Comparison of ENCODE assay signal across 7 mouse cellular contexts in the genomic region with DNA sequence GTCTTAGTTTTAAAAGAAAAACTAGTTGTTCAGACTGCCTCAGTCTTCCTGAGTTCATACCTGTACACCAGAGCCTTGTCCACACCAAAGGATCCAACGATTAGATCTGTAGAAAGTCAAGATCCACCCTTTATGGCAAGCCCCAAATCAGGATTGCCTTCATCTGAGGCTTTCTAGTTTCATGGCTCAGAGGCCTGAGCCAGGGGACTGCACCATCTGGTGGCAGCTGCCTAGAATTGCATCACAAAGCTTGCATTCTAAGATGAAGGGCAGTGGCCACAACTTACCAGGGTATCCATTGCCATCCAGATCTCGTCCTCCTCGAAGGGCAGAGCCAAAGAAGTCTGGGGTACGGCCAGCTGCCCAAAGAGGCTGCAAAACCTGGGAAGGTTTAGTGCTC. TPM values are rescaled to one million over a fixed set of nuclear protein-coding genes. Genes with fewer than 3 reads are reported as not detected.
DNase-seq lines count a peak whose midpoint lies in the region; ATAC-seq and TF ChIP-seq lines count a peak whose summit lies in the region.

No protein-coding gene starts in this region.

- in situ Hi-C loops in Patski (cut with MboI; ENCODE audit: low pct_unique_long_range_greater_than_20kb): loop anchor here (5.0 kb wide), 1 partner anchor 34 kb away; no protein-coding TSS in a partner anchor

- no peaks in the 10 kb centered on the region for H3K9me3 ChIP-seq in liver, embryonic 12.5 days (replicated peaks)
- H3K9me3 ChIP-seq in hindbrain, embryonic 14.5 days (ENCODE audit: control insufficient read depth, low read length): no peaks in the 10 kb centered on the region

- no peak for ATAC-seq in liver, embryonic 12.5 days
- ATAC-seq in Patski: peak; percentile 58
- ATAC-seq in hindbrain, embryonic 14.5 days (ENCODE audit: low FRiP score): no peak
- peak; percentile 95 for ATAC-seq in megakaryocyte, adult 5-6 weeks (ENCODE audit: poor library complexity, severe bottlenecking)

- H3K9ac ChIP-seq in liver, embryonic 12.5 days: no peak overlapping the region
- H3K9ac ChIP-seq in hindbrain, embryonic 14.5 days: no peak overlapping the region

- peak; percentile 96 for TF ChIP-seq CTCF in Patski (IDR thresholded peaks at IDR 0.05)

- 39% methylated on average over 4 of the region's 4 CpGs for WGBS in liver, embryonic 12.5 days (ENCODE audit: insufficient replicate concordance)
- 35% methylated on average over 4 of the region's 4 CpGs for WGBS in hindbrain, embryonic 14.5 days

- POLR2A ChIA-PET in Patski (lab: Charles Lee): no interaction called here

- peaks cover 91% of the 10 kb centered on the region for H3K36me3 ChIP-seq in liver, embryonic 12.5 days
- H3K36me3 ChIP-seq in hindbrain, embryonic 14.5 days (replicated peaks; ENCODE audit: control insufficient read depth, insufficient read depth): no peaks in the 10 kb centered on the region

- H3K4me1 ChIP-seq in liver, embryonic 12.5 days: peaks cover 7% of the 10 kb centered on the region
- no peaks in the 10 kb centered on the region for H3K4me1 ChIP-seq in hindbrain, embryonic 14.5 days (replicated peaks; ENCODE audit: control insufficient read depth, insufficient read depth, low read length)

- DNase-seq in liver: peak; percentile 61
- no peak for DNase-seq in Patski (ENCODE audit: low read depth, low spot score)
- DNase-seq in embryo, embryonic 10 days (ENCODE audit: low spot score): peak; percentile 82
- peak; percentile 83 for DNase-seq in hindbrain, embryonic 14.5 days (ENCODE audit: low spot score)
- DNase-seq in spleen, postnatal 4 days (ENCODE audit: low spot score in 2 of 2): peak; percentile 47 to 79

- CTCF ChIA-PET in Patski (lab: Charles Lee): interaction anchor here (1.0 to 1.4 kb wide), 6 partner anchors 9 to 30 kb away, joined by 3 to 4 read pairs (median 3); no protein-coding TSS in a partner anchor

- no peak overlapping the region for H3K4me2 ChIP-seq in liver, embryonic 12.5 days
- no peak overlapping the region for H3K4me2 ChIP-seq in hindbrain, embryonic 14.5 days (replicated peaks)

- no peaks in the 10 kb centered on the region for H3K27me3 ChIP-seq in liver, embryonic 12.5 days (replicated peaks)
- no peaks in the 10 kb centered on the region for H3K27me3 ChIP-seq in Patski
- no peaks in the 10 kb centered on the region for H3K27me3 ChIP-seq in hindbrain, embryonic 14.5 days (ENCODE audit: control insufficient read depth, insufficient read depth, low read length)

- H3K27ac ChIP-seq in liver, embryonic 12.5 days: no peak overlapping the region
- H3K27ac ChIP-seq in hindbrain, embryonic 14.5 days: no peak overlapping the region

- H3K4me3 ChIP-seq in liver, embryonic 12.5 days: no peak overlapping the region
- H3K4me3 ChIP-seq in hindbrain, embryonic 14.5 days (replicated peaks; ENCODE audit: low read length): no peak overlapping the region

RNA-seq across cellular contexts. Expression of a gene that starts 13.0 kb away (rescaled TPM):
- polyA plus RNA-seq in liver, embryonic 12.5 days (2016; fragmentation: Nextera tagmentation; extraction: Ambion mirVana): 7.7 and 8.2 TPM in 2 replicates
- polyA plus RNA-seq in Patski (2021): 22.9 TPM
- polyA plus RNA-seq in hindbrain, embryonic 14.5 days (2014; fragmentation: Nextera tagmentation; extraction: Ambion mirVana): 25.7 and 25.9 TPM in 2 replicates
- 35.8 and 40.1 TPM in 2 replicates for total RNA-seq in megakaryocyte, adult 5-6 weeks (2015)
- 6.8 and 9.4 TPM in 2 replicates for total RNA-seq in megakaryocyte, adult 5-6 weeks (2017)

RNA-seq across cellular contexts. Expression of a gene that starts 13.7 kb away (rescaled TPM):
- 21.8 and 23.2 TPM in 2 replicates for polyA plus RNA-seq in liver, embryonic 12.5 days (2016; fragmentation: Nextera tagmentation; extraction: Ambion mirVana)
- polyA plus RNA-seq in Patski (2021): 48.6 TPM
- 7.7 and 8.1 TPM in 2 replicates for polyA plus RNA-seq in hindbrain, embryonic 14.5 days (2014; fragmentation: Nextera tagmentation; extraction: Ambion mirVana)
- total RNA-seq in megakaryocyte, adult 5-6 weeks (2015): 18.4 and 21.4 TPM in 2 replicates
- total RNA-seq in megakaryocyte, adult 5-6 weeks (2017): 8.3 and 9.5 TPM in 2 replicates

RNA-seq across cellular contexts. Expression of a gene that starts 42.4 kb away (rescaled TPM):
- polyA plus RNA-seq in liver, embryonic 12.5 days (2016; fragmentation: Nextera tagmentation; extraction: Ambion mirVana): 0.75 and 0.78 TPM in 2 replicates
- polyA plus RNA-seq in Patski (2021): not detected
- 0.12 and 0.39 TPM in 2 replicates for polyA plus RNA-seq in hindbrain, embryonic 14.5 days (2014; fragmentation: Nextera tagmentation; extraction: Ambion mirVana)
- total RNA-seq in megakaryocyte, adult 5-6 weeks (2015): 2.9 and 3.8 TPM in 2 replicates
- total RNA-seq in megakaryocyte, adult 5-6 weeks (2017): 1.7 and 3.3 TPM in 2 replicates

Comparison
In these comparisons a context has a peak if more than half of its experiments do, and no peak if none do; other contexts are left out.
1. ATAC-seq: peak in Patski (single experiment) and megakaryocyte, adult 5-6 weeks (single experiment); none in liver, embryonic 12.5 days (single experiment) and hindbrain, embryonic 14.5 days (single experiment).